Mouse (Mus musculus) gastrocnemius, adult 18-20 months (tissue): ENCODE results near the gene Fcho2. TPM values are rescaled to one million over a fixed set of nuclear protein-coding genes. Genes with fewer than 3 reads are reported as not detected.
"Not testable (repeated sequence)": the region's sequence is repeated elsewhere in the genome, so short reads cannot be mapped to it uniquely, and the experiment has no call there.

Experiments used
- DNase-seq: peaks from one replicate; pipeline ENCODE4 v3.0.0; 2021; ENCODE audit warnings: low spot score
- long read RNA-seq, 2 experiments: library from polyadenylated mRNA; stranded (forward); transcript quantifications; one replicate each; pipeline ENCODE4 v2.0.0; 2021
- total RNA-seq, 2 experiments: library from RNA; stranded (reverse); gene quantifications; 2 replicates each; pipeline ENCODE4 v1.2.3; 2021

The Fcho2 gene
- 10 to 100 TPM; 21.3 to 26.3 TPM for total RNA-seq
- long read RNA-seq, experiment 1, partial matches to known transcripts = 2 of 3 reads
- long read RNA-seq, experiment 1, other reads (novel, unspliced or antisense) = 1 of 3 reads
- long read RNA-seq, experiment 2, partial matches to known transcripts = 0 of 1 reads
- long read RNA-seq, experiment 2, other reads (novel, unspliced or antisense) = 1 of 1 reads

DNA sequence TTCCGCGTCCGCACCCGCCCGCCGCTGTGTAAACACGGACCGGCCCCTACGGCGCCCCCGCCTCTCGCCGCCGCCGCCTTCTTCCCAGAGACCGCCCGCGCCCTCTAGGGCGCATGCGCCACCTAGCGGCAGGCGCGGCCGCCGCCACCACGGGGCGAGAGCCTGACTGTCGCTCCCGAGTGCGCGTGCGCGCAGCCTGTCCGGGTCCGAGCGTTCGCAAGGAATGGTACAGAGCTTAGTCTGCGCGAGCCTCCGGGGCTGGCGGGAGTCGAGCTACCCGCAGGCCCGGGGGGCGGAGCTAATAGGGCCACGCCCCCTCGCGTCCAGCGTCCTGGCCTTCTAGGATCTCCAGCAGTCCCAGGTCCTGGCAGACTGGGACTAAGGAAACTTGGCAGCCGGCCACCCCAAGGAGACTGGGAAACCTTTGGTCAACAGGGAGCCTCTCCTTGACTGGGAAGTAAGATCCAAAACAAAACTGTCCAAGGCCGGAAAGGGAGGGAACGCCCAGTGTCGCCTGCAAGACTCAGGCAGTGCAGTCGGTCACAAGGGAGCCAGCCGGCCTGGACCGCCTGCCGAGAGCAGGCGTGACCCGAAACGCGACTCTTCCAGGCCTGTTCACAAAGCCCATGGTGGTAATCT lies at the start of gene Fcho2:
Gene Fcho2 (minus strand): TSS at position 303 of the 639 bp plus-strand sequence.
- peak; percentile 96 for DNase-seq

DNA sequence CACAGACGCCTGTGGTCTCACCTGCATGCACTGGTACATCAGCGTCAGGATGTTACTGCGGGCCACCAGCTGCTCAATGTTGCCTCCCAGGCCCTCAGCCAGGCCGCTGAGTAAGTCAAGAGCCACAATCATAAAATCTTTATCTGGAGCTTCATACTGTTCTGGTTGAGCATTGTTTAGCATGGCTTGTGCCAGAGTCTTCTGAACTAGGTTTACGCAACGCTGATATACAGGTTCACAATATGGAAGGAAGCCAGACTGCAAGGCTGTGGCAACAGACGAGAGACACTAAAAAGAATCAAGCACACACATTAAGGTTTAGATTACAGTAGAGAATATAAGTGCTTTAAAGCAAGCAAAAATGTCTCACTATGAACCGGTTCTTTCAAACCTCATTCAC lies 40.0 kb upstream of the Fcho2 start:
- DNase-seq = no peak

DNA sequence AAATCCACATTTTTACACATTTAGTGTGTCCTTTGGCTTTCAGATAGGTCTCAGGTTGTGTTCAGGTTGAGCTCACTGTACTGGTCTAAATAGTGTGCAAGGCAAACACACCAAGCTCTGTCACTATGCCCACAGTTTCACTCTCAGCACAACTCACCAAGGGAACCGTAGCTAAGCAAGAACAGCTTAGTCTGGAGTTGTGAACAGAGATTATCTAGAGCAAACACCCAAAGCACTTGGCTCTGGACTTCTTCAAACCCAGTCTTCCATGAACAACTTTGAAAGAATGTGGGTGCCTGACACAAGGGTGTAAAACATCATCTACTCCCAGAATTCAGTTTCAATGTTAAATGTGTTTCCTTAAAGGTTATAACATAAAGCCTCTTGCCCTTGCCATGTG lies 30.5 kb upstream of the Fcho2 start:
- DNase-seq = no peak

DNA sequence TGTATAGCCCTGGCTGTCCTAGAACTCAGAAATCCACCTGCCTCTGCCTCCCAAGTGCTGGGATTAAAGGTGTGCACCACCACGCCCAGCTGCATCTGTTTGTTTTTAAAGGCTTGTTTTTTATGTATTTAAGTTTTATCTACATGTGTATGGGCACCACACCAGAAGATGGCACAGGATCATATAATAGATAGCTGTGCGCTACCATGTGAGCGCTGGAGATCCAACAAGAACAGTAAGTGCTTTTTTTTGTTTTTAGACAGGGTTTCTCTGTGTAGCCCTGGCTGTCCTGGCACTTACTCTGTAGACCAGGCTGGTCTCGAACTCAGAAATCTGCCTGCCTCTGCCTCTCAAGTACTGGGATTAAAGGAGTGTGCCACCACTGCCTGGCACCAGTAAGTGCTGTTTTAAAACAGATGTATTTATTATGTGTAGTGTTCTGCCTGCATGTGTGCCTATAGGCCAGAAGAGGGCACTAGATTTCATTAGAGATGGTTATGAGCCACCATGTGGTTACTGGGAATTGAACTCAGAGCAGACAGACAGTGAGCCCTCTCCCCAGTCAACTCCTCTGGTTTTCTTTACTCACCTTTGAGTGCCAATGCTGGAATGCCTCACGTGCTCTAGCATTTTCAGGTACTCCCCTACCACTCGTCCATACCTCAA lies 21.3 kb upstream of the Fcho2 start:
- no peak for DNase-seq

DNA sequence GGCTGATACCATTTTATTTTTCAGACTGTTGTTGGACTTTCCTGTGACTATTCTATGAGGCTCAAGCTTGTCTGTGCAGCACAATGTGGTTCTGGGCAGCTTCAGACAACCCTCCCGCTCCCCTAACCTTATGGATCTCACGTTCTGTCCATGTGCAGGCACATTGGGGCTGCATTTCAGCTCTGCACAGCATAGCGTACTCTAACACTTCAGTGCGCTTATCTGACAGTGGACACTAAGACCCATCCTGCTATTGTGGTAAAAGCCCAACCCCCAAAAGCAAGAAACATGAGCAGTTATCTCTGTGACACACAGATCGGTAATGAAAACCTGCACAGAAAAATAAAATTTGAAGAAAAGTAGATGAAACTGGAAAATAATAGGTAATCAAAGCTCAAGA lies 20.5 kb upstream of the Fcho2 start:
- DNase-seq = no peak

DNA sequence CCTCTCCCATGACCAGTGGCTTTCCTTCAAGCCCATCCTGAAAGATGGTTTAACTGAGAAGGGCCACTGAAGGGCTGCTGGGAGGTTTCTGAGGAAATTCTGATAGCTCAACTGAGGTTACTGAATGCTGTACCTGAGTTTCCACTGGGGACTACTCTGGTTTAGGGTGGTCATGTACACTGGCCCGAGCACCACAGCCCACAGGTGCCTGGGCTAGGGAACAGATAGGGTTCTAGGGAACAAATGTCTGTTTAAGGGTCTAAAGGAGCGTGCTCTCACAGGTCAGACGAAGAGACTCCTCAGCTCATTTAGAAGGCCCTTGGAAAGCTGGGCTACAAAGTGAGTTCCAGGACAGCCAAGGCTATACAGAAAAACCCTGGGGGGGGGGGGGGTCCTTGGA lies 19.5 kb upstream of the Fcho2 start:
- DNase-seq = no peak

DNA sequence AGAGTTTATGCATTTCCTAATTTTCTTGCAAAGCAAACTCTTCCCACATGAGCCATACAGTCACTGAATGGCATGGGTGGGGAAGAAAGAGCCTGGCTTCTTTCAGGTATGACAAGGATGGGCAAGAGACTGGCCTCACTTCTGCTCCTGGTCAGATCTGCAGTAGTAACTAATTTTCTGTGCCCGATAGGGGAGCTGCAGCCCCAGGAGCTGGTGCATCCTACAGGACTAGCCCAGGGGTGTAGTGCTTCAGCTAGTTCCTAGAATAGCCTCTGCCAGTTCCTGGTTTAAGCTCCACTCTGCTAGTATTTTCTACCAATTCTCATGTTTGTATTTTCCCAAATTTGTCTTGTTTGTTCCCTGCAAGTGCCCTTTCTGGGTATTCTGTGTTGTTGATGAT lies 18.9 kb upstream of the Fcho2 start:
- no peak for DNase-seq

DNA sequence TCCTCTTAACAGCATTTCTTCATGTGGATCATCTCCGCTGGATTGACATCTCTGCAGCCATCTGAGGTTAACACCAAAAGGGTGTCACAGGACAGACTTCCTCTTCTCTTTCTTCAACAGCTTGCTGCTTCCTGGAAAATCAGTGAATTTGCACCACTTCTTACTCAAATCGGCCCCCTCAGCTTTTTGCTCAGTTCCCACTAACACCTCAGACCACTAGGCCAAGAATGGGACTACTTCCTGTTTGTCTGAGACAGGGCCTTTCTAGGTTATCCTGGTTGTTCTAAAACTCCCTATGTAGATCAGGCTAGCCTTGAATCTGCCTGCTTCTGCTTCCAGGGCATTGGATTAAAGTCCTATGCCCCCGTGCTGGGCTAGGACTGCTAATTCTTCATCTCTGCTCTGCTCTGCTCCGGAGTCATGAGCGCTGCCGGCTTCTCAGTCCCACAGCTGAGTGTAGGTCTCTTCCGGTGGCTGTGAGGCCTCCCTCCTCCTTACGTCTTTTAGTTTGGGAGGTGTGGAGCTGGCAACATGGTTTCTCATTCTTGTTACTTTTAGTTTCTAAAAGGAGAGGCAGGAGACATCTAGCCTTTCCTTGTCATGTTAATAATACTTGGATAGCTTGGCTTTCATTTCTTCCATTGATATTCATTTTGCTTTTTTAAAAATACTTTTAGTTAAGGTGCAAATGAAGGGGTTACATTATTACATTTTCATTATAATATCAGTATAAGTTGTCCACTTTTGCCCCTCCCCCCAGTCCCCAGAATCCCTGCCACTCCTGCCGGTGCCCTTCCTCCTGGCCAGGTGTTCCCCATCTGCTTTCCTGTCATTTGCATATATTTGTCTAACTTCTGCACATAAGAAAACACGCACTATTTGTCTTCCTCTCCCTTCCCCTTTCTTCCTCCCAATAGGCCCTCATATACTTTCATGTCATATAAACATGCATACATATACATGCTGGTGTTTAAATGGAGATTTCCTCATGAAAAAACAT lies 17.5 kb upstream of the Fcho2 start:
- DNase-seq = no peak

DNA sequence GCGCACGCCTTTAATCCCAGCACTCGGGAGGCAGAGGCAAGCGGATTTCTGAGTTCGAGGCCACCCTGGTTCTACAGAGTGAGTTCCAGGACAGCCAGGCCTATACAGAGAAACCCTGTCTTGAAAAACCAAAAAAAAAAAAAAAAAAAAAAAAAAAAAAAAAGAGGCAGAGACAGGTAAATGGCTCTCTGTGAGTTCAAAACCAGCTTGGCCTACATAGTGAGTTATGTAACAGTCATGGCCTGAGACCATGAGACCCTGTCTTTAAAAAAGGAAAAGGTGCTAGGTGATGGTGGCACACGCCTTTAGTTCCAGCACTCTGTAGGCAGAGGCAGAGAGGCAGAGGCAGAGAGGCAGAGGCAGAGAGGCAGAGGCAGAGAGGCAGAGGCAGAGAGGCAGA lies 13.8 kb upstream of the Fcho2 start:
- DNase-seq = not testable (repeated sequence)

DNA sequence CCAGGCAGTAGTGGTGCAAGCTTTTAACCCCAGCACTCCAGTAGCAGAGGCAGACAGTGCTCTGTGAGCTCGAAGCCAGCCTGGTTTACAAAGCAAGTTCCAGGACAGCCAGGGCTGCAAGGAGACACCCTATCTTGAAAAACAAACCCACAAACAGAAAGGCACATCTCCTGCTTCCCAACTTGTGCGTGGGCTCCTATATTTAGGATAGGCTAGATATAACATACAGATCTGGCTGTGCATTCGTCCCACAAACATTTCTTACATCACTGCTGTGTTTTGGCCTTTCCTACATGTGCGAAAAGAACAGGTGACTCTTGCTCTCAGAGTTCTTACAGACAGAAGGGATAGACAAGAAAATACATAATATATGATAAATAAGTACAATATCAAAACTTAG lies 10.3 kb upstream of the Fcho2 start:
- no peak for DNase-seq

DNA sequence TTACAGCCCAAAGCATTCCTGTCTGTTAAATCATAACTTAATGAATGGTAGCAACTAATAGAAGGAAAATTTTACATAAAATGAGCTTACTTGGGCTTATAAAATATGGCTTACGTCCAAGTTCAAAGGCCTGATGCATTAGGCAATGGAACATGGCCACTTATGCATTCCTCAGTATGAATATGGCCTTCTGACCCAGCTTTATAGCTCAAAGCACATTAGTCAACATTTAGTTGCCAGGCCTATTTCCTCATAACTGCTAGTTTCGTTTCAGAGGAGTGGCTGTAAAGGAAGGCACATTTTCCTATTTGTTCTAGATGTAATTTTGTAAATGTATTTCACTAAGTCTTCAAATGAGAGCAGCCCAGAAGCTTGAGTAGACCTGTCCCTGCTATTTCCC lies 3.8 kb upstream of the Fcho2 start:
- no peak for DNase-seq

DNA sequence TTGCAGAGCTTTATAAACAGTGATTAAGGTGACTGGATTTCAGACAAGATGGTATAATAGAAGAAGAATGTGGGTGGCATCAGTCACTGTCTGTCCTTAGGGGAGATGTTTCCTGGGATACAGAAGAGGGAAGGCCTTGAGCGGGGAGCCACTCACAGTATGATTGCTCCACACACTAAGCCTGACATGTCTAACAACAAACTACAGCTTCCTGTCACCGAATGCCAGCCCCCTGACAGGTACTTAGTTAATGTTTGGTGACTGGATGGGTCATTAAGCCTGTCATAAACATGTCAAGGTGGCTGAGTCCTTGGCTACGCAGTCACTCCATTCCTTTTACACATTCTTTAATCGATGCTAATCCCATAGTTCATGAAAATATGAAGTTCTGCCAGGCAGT lies 3.0 kb upstream of the Fcho2 start:
- DNase-seq = no peak

DNA sequence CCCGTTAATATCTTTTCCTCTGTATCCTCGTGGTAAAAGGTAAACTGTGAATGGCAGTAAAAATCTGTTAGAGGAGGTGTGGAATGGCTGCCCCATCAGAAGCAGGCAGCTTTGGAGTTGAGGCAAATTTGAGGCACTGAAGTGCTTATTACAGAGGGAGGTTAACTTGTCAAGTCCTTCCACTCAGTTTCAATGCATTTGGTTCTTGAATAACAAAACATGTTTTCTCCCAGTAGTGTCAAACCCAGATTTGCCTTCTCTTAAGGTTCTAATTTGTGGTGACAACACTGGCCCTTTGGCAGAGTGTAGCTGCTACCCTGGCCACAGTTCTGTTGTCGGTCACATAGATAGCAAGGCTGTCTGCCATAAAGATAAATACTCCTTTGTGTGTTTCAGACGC lies 2.5 kb upstream of the Fcho2 start:
- DNase-seq = no peak

DNA sequence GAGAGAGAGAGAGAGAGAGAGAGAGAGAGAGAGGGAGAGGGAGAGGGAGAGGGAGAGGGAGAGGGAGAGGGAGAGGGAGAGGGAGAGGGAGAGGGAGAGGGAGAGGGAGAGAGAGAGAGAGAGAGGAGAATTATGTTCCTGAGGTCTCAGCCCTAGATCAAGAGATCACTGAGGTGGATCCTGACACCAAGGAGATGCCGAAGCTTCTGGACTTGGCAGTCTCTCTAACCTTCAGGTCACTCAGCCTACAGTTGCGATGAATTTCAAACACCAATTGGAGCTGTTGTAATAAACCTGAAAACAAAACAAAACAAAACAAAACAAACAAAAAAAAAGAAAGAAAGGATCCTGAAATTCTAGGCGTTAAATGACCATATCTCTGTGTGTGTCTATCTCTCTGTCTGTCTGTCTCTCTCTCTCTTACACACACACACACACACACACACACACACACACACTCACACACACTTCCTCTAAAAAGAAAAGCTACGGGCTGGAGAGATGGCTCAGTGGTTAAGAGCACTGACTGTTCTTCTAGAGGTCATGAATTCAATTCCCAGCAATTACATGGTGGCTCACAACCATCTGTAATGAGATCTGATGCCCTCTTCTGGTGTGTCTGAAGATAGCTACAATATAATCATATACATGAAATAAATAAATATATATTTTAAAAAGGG lies 1.9 kb upstream of the Fcho2 start:
- DNase-seq = not testable (repeated sequence)

DNA sequence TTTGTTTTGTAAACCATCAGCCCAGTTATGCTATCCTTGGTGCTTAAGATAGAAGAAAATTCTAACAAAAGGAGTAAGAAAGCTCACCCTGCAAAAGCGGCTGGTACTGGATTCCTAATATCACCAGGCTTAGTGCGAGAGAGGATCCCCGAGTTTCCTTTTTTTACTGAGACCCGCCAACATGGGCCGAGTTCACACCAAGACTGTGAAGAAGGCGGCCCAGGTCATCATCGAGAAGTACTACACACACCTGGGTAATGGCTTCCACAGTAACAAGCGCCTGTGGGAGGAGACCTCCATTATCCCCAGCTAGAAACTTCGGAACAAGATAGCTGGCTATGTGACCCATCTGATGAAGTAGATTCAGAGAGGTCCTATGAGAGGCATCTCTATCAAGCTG lies 1.3 kb upstream of the Fcho2 start:
- no peak for DNase-seq

DNA sequence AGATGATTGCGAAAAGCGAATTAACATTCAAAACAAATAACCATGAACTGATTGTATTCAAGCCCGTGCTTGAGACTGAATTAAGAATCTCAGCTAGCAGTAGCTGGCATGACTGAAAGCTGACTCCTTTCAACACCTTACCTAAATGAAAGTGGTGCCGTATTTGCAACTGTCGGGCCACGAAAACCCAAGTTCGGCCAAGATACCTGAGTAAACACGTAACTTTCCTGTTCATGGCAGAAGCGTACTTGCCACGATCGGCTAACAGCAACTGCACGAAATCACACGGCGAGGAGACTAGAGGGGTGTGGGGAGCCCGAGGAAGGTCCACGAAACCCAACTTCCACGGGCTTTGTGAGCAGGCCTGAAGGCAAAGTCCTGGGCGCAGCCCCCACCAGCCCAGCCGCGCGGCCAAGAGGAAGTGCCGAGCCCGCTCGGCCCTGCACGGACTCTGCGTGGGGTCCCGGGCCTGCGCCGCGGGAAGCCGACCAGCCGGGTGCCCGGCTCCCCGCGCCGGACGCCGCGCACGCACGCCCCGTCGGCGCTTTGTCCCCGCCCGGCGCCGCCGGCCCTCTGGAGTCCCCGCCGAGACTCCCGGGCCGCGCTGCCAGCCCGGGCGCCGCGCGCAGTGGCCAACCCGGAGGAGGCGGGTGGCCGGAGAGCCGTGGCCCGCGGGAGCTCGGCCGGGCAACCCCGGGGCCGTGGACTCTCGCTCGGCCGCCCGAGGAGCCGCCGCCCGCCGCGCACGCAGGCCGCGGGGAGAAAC lies 791 bp downstream of the Fcho2 start:
- peak; percentile 39 for DNase-seq

DNA sequence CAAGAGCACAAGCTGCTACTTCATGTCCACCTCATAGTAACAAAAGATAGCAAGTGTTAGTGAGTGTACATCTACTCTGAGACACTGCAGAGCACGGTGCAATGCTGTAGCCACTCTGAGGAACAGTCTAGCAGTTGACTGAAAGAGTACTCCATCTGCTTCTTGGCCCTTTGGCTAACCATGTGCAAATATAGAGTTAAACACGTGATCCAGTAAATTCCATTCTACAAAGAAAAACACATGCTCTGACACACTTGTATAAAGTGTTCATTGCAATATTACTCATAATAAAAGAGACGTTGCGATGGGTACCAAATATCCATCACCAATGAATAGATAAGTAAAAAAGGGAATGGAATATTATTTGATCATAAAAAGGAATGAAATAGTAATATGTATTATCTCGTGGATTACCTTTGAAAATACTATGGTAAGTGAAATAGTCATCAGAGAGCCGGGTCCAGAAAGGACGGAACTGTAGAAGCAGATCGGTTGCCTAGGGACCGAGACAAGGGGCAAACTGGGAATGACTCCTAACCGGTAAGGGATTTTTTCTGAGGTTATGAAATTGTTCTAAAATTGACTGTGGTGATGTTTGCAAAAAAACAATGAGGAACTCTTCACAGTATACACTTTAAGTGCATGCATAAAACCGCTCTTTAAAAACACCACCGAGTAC lies 1.5 kb downstream of the Fcho2 start:
- DNase-seq = no peak

DNA sequence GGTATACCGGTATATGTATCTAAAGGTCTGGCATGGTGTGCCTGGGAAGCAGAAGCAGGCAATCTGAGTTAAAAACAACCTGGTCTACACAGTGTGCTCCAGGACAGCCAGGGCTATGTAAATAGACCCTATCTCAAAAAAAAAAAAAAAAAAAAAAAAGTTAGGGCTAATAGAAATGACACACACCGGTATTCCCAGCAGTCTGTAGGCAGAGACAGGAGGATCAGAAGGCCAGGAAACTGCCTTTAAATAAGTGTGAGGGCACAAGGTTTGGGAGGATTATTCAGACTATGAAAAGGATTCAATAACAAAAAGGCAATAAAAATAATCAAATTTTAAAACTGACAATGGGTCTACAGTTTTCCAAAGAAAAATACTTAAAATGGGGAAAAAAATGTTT lies 2.1 kb downstream of the Fcho2 start:
- no peak for DNase-seq

DNA sequence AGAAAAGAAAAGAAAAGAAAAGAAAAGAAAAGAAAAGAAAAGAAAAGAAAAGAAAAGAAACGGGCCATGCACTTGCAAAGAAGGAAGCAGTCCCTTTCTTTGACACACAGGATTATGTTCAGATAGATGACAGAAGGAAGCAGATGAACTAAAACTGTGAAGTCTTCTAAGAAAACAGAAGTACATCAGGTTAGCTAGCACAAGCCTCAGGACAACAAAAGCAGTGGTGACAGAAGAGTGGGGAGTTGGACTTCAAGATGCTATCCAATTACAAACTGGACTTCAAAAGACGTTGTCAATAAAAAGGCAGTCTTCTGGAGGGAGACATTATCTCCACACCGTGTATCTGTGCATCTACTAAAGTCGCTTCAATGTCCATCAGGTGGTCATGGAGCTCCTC lies 3.0 kb downstream of the Fcho2 start:
- DNase-seq = no peak

DNA sequence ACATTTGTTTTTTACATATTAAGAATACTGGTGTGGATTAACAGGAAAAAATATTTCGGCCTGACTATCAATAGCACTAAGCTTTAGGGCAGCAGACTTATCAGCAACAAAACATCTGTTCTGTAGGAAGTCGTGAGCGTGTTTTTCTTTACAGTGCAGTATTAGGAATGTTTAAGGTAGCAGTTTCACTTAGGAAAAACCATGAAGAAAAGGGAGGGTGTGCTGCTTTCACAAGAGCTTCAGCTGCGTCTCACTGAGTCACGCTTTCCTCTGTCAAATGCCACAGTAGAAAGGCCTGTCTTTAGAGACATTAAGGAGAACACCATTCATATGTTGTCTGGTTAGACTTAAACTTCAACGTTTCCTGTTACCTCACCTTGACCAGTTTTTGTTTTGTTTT lies 5.1 kb downstream of the Fcho2 start:
- DNase-seq = no peak
